Mouse (Mus musculus) gastrocnemius, adult 18-20 months (tissue): Measurements from ENCODE around the gene Areg. TPM values are rescaled to one million over a fixed set of nuclear protein-coding genes. Genes with fewer than 3 reads are reported as not detected.
A peak's percentile ranks its signal among the peaks of the same experiment; 100 is the strongest.

ENCODE experiments used
- DNase-seq: peaks from one replicate; pipeline ENCODE4 v3.0.0; 2021; ENCODE audit warnings: low spot score
- long read RNA-seq, 2 experiments: library from polyadenylated mRNA; stranded (forward); transcript quantifications; one replicate each; pipeline ENCODE4 v2.0.0; 2021
- total RNA-seq, 2 experiments: library from RNA; stranded (reverse); gene quantifications; 2 replicates each; pipeline ENCODE4 v1.2.3; 2021

Areg gene
- total RNA-seq, result not detected
- long read RNA-seq, experiment 1, result 0 reads
- long read RNA-seq, experiment 2, result 0 reads

- DNase-seq, result peak; percentile 7
These were observed at the start of gene Areg for GRCm38 (mm10) chr5:91139446-91139873. Gene Areg, plus strand, starts transcription at chr5:91139599.

- no peak for DNase-seq
These were observed 49.1 kb upstream of the Areg start for GRCm38 (mm10) chr5:91090301-91090700.

DNA sequence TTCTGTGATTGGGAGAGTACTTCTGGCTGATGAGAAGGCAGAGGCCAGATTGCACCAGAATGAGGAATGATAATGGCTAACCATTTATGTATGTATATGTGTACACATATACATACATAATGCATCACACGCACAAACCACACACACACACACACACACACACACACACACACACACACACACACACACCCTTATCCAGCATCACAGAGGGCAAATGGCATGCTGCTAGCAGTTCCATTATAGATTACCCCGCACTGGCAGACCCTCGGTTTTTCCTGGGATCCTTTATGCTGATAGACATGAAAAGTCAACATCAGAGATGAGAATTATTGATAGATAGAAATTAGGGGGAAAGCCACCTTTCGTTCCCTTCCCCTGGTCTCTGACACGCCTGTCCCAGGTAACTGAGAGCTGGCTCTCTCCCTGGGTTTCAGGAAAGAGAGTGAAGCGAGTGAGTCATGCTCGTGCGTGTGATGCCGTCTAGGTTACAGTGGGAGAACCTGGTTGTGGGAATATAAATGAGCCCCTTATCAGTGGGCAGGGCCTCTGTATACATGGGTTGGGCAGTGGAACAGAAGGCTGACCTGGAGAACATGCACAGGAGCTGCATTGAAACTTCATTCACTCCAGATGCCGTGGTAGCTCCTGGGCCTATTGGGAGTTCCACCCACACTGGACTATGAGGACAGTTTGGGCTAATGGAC, 41.3 kb upstream of the Areg start:
- DNase-seq, result no peak

- DNase-seq, result no peak
These were observed 37.7 kb upstream of the Areg start for GRCm38 (mm10) chr5:91101742-91102141.

- DNase-seq, result no peak
These were observed 35.3 kb upstream of the Areg start for GRCm38 (mm10) chr5:91103943-91104665.

- no peak for DNase-seq
These were observed 33.2 kb upstream of the Areg start for GRCm38 (mm10) chr5:91106248-91106647.

- DNase-seq, result no peak
These were observed 29.3 kb upstream of the Areg start for GRCm38 (mm10) chr5:91110023-91110670.

- no peak for DNase-seq
These were observed 28.4 kb upstream of the Areg start for GRCm38 (mm10) chr5:91111019-91111418.

GRCm38 (mm10) chr5:91113967-91114366, 25.4 kb upstream of the Areg start:
- DNase-seq, result no peak

GRCm38 (mm10) chr5:91114574-91114973, 24.8 kb upstream of the Areg start:
- no peak for DNase-seq

GRCm38 (mm10) chr5:91118618-91119017, 20.8 kb upstream of the Areg start:
- DNase-seq, result no peak

DNA sequence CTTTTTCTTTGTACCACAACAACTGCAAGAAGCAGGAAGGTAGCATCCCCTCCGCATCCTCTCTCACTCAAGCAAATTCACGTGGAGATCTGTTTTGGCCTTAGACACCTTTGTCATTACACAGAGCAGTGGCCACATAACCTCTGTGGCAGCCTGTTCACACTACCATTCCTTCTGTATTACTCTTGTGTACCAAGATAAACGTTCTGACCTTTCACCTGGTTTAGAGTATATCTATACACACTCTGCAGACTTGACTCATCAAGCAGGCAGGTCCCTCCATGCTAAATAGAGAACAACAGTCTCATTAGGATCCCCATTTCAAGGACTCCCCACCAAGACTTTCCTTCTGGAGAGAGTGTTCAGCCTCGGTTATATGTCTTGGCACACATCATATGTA, 16.0 kb upstream of the Areg start:
- DNase-seq, result no peak

- no peak for DNase-seq
These were observed 15.3 kb upstream of the Areg start for GRCm38 (mm10) chr5:91124140-91124539.

GRCm38 (mm10) chr5:91126623-91127022, 12.8 kb upstream of the Areg start:
- no peak for DNase-seq

GRCm38 (mm10) chr5:91134961-91135360, 4.4 kb upstream of the Areg start:
- no peak for DNase-seq

DNA sequence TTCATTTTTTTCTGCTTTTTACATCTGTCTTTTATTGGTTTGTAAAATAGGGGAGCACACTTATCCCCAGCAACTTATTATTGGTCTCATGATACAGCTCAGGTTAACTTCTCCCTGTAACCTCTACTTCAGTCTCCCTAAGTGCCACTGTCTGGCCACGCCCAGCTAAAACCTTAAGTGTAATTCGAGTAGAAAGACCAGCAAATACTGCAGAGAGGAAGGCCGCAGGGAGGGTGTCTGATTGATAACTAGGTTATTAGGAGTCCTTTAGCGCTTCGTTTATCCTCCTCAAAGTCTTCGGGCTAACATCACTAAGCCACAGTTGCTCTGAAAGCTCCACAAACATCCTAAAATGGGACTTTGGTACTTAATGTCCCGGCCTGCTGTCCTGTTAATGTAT, 429 bp upstream of the Areg start:
- no peak for DNase-seq

- DNase-seq, result no peak
These were observed 1.6 kb downstream of the Areg start for GRCm38 (mm10) chr5:91140896-91141448.

DNA sequence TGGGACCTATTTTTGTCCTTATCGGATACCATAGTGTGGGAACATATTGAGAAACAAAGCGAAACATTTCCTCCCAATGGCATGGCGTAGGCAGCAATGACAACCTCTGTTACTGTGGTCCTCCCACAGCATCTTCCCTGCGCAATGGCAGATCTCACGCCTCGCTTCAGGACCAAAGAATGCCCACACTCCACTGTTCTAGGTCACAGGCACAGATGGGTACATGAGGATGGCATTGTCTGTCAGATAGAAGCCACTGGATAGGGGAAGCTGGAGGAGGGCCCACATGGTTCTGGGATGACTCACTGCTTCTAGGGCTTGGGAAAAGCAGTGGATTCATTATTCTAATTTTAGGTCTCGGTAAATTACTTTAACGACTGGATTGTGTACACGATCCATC, 5.6 kb downstream of the Areg start:
- DNase-seq, result no peak

DNA sequence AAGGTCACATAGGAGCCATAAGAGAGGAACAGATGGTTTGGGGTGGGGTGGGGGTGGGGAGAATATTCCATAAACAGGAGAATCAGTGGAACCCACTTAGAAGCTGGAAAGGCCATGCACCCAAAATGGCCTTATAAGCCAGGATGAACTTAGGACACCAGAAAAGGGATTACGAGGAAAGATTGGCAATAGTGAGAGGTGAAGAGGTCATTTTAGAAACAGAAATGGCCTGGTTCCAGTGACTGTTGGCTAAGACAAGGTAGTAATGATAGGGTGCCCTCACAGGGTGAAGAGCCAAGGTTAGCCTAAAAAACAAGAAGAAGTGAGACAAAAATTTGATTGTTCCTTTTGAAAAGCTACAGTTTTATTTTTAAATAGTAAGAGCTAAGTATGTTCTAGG, 7.6 kb downstream of the Areg start:
- DNase-seq, result no peak

- DNase-seq, result peak; percentile 8
These were observed 8.7 kb downstream of the Areg start for GRCm38 (mm10) chr5:91148054-91148453.

DNA sequence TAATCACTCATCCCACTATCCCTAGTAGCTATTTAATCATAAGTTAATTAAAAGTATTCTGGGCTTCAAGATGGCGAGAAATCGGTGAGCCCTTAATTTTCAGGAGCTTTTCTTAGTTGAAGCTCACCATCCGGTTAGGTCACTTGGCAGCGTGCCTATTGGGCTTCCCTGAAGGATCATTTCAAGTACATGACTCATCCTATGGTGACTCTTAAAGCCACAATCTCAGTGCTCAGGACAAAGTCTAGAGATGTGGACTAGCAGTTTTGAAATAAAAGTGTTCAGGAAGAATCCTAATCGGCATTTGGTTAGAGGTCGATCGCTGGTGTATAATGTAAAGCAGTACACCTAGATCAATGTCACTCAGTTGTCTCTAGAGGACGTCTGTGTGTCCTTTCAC, 17.3 kb downstream of the Areg start:
- DNase-seq, result no peak

- no peak for DNase-seq
These were observed 17.8 kb downstream of the Areg start for GRCm38 (mm10) chr5:91157169-91157568.
